Mouse (Mus musculus): ENCODE measurements at regions not wholly inside any gene's neighbourhood (a gene's known extent, or its start where the extent isn't known, plus 50 kb on each side); places are given as distances from the start of the nearest gene placed in this dataset.
A peak's percentile ranks its signal among the peaks of the same experiment; 100 is the strongest.

DNA sequence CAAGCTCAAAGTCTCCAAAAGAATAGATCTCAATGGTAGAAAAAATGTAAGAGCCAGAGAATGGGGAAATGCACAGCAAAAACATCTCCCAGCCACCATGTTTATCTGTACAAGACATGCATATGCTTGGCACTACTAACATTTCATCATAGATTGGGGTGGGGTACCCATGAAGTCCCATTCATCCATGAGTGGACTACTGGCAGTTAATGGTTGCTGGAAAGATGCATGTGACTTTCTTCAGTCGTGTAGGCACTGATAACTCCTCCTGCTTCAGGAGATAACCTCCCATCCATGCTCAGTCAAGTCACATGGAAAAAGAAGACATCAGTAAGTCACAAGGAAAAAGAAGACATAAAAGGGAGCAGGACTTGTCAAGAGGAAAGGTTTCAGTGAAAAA lies 65.3 kb downstream of the Lpar4 start:
- no peak for DNase-seq (ENCODE audit: low read depth)

DNA sequence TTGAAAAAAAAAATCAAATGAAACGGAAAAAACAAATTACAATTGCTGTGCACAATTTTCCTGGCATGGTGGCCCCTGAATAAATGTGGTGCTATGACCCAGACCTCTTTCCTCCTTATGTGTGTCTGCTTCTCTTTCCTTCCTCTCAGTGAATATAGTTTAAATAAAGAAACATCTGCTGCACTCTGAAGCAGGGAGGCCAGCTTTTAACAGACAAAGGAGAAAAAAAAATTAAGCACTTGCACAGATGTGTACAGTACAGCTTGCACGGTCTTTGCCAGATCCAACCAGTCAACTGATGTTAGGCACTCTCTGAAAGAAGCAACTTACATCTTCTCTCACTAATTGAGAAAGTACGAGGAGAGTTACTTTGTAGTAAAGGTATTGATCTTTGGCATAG lies 66.4 kb downstream of the Lpar4 start:
- DNase-seq (ENCODE audit: low read depth) = no peak

DNA sequence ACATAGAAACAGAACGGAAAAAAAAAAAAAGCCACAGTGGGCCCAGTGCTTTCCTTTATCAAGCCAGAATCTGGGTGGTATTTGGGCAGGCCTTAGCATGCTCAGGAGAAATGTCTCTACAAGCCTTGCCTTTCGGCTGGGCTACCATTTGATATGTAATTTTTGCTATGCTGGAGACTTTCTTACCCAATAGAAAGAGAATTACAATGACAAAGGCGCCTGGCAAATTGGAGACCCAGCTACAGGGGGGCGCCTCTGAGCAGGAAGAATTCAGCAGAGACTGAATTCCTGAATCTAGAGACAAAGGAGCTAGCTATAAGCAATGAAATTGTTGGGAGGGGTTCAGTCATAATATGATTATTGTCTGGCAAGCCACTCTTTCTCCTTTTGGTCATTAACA lies 67.4 kb downstream of the Lpar4 start:
- no peak for DNase-seq (ENCODE audit: low read depth)

- no peak for DNase-seq (ENCODE audit: low read depth)
These were observed 83.8 kb upstream of the P2ry10 start for GRCm38 (mm10) chrX:107004496-107004895.

DNA sequence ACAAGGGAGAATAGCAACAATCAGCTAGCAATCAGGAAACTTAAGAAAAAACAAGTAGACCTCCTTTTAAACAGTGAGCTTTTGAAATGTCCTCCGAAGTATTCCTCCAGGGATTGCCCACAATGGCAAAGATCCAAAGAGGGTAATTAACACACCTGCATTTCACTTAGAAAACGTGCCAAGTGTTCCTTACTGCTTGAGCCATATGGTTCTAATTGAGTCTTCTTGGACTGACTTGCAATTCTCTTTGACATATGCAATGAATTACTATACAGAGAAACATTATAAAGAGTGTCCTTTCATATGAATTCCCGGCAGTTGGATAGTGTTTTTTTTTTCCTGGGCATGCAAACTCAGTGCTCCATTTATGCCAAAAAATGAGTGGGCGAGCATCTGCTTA lies 79.3 kb upstream of the P2ry10 start:
- DNase-seq (ENCODE audit: low read depth) = no peak

- DNase-seq (ENCODE audit: low read depth) = peak; percentile 19
These were observed 75.7 kb upstream of the P2ry10 start for GRCm38 (mm10) chrX:107012615-107013014.

GRCm38 (mm10) chrX:107015335-107015734 lies 73.0 kb upstream of the P2ry10 start:
- DNase-seq (ENCODE audit: low read depth) = peak; percentile 16

- DNase-seq (ENCODE audit: low read depth) = no peak
These were observed 56.6 kb upstream of the P2ry10 start for GRCm38 (mm10) chrX:107031726-107032125.

GRCm38 (mm10) chrX:107038041-107038440 lies 50.3 kb upstream of the P2ry10 start:
- DNase-seq (ENCODE audit: low read depth) = no peak

Measured in 416B (cell line).